Mouse (Mus musculus) spleen, adult 18-20 months (tissue): ENCODE results near the gene Xpnpep3.

ENCODE experiments used
- DNase-seq, 2 experiments: peaks; one replicate each; pipeline ENCODE4 v3.0.0; 2022; ENCODE audit warnings: mixed read lengths in 2 of 2

Gene Xpnpep3

GRCm38 (mm10) chr15:81399638-81400315 lies at the start of gene Xpnpep3, which contains the start of gene St13:
Xpnpep3 (plus strand) TSS chr15:81400138.
St13 (minus strand) TSS chr15:81400077.
- DNase-seq, result peak; percentile 95 to 97

GRCm38 (mm10) chr15:81350401-81350800 lies 49.5 kb upstream of the Xpnpep3 start:
- no peak for DNase-seq

- DNase-seq, result no peak
Observed at GRCm38 (mm10) chr15:81352638-81353037, 47.3 kb upstream of the Xpnpep3 start.

GRCm38 (mm10) chr15:81355146-81355761 lies 44.7 kb upstream of the Xpnpep3 start:
- peak in 1 of 2 experiments; percentile 54 for DNase-seq

GRCm38 (mm10) chr15:81356946-81357345 lies 43.0 kb upstream of the Xpnpep3 start:
- no peak for DNase-seq

GRCm38 (mm10) chr15:81358943-81359342 lies 41.0 kb upstream of the Xpnpep3 start:
- DNase-seq, result no peak

GRCm38 (mm10) chr15:81359421-81359820 lies 40.5 kb upstream of the Xpnpep3 start:
- no peak for DNase-seq

- DNase-seq, result peak; percentile 86 to 88
Observed at GRCm38 (mm10) chr15:81360345-81361021, 39.5 kb upstream of the Xpnpep3 start, which contains the start of gene Slc25a17. Slc25a17 (minus strand) TSS chr15:81360812.

- DNase-seq, result no peak
Observed at GRCm38 (mm10) chr15:81361022-81361404, 38.9 kb upstream of the Xpnpep3 start.

- no peak for DNase-seq
Observed at GRCm38 (mm10) chr15:81361417-81362015, 38.4 kb upstream of the Xpnpep3 start.

- DNase-seq, result no peak
Observed at GRCm38 (mm10) chr15:81362501-81362900, 37.4 kb upstream of the Xpnpep3 start.

GRCm38 (mm10) chr15:81364271-81364670 lies 35.7 kb upstream of the Xpnpep3 start:
- no peak for DNase-seq

GRCm38 (mm10) chr15:81365246-81365645 lies 34.7 kb upstream of the Xpnpep3 start:
- no peak for DNase-seq

GRCm38 (mm10) chr15:81366241-81366640 lies 33.7 kb upstream of the Xpnpep3 start:
- no peak for DNase-seq

- no peak for DNase-seq
Observed at GRCm38 (mm10) chr15:81368601-81369000, 31.3 kb upstream of the Xpnpep3 start.

- DNase-seq, result no peak
Observed at GRCm38 (mm10) chr15:81370356-81370755, 29.6 kb upstream of the Xpnpep3 start.

GRCm38 (mm10) chr15:81374621-81375020 lies 25.3 kb upstream of the Xpnpep3 start:
- no peak for DNase-seq

- DNase-seq, result no peak
Observed at GRCm38 (mm10) chr15:81378845-81379244, 21.1 kb upstream of the Xpnpep3 start.

GRCm38 (mm10) chr15:81386327-81386726 lies 13.6 kb upstream of the Xpnpep3 start:
- no peak for DNase-seq

- peak; percentile 9 to 42 for DNase-seq
Observed at GRCm38 (mm10) chr15:81392997-81393396, 6.9 kb upstream of the Xpnpep3 start.

- no peak for DNase-seq
Observed at GRCm38 (mm10) chr15:81394211-81394915, 5.6 kb upstream of the Xpnpep3 start.

GRCm38 (mm10) chr15:81398189-81398588 lies 1.7 kb upstream of the Xpnpep3 start:
- DNase-seq, result no peak

- no peak for DNase-seq
Observed at GRCm38 (mm10) chr15:81399297-81399637, 671 bp upstream of the Xpnpep3 start.
